Mouse (Mus musculus) G1E (cell line): ENCODE data around the gene Atoh8.

Experiments
- CTCF ChIP-seq: IDR thresholded peaks from 2 replicates; pipeline ENCODE4 v1.5.1; 2012; ENCODE audit warnings: low read depth, low read length, inconsistent platforms, mixed read lengths
- TAL1 ChIP-seq: conservative IDR thresholded peaks from 2 replicates; pipeline ENCODE4 v1.6.1; 2012; ENCODE audit warnings: low read depth, low read length, inconsistent platforms, mixed read lengths

DNA sequence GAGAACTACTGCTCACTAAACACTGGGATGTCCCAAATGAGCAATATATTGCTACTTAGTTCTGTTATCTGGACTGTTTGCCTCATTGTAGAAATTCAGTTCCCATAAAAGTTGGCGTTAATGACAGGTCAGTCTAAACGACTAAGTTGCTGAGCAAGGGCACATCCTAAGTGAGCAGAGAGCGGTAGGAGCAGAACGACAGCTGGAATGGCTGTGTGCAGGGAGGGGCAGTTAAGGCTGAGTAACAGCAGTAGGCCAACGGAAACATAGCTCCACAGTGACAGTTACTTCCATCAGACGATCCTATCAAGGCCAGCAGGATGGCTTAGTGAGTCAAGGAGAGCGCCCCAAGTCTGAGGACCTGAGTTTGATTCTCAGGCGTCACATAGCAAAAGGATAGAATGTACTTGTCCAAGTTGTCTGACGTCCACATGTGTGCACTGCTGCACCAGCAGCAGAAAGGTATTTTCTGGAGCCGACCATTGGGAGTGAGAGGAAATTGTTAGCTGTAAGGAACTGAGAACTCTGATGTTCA is 75.4 kb downstream of the Atoh8 start:
- TF ChIP-seq CTCF (no peak), TAL1 (no peak)
